Mouse (Mus musculus): ENCODE data around the gene Ly6c1. TPM values are rescaled to one million over a fixed set of nuclear protein-coding genes. Genes with fewer than 3 reads are reported as not detected.

The Ly6c1 gene
- 1 to 10 TPM; 2.2 to 2.5 TPM for total RNA-seq (2023)

DNA sequence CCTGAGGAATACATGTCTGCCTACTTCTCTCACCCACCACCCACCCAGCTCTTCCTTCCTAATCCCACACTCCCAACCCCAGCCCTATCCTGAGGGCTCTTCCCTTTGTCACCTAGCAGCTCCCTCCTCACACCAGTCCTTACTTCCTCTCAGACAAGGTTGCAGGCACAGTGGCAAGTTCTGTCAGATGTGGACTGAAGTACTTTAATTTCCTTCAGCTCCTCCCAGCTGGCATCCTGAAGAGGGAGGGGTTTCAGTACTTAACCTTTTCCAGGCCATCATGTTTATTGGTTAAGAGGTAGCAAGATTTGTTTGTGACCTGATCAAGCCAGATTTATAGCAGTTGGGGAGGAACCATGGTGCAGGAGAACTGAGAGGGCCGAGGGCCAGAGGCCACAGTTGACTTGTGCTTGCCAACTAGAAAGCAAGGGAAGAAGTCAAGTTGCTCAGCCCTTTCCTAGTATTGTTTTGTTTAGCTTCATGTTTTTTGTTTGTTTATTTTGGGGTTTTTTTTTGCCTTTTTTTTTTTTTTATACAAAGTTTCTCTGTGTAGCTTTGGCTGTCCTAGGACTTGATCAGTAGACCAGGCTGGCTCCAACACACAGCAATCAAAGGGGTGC lies at the start of gene Ly6c1:
Gene Ly6c1, minus strand, starts transcription at position 189 of the 620 bp plus-strand sequence.

Other genes starting within 250 kb of the Ly6c1 start
- not detected for gene Gml2, start 229.8 kb downstream of the Ly6c1 start, total RNA-seq (2023)
- 1 to 10 TPM; 4.6 TPM for gene 2010109I03Rik, start 151.8 kb downstream of the Ly6c1 start, total RNA-seq (2023)
- gene Ly6i, start 65.4 kb downstream of the Ly6c1 start, total RNA-seq (2023) = 100 to 1,000 TPM in 1 of 2 experiments, 10 to 100 TPM in 1; 92.3 to 130 TPM
- 1 to 10 TPM; 1.5 to 3.2 TPM for gene Ly6a, start 50.8 kb downstream of the Ly6c1 start, total RNA-seq (2023)
- 100 to 1,000 TPM; 206 to 381 TPM for gene Ly6c2, start 63.1 kb upstream of the Ly6c1 start, total RNA-seq (2023)
- gene Ly6g, start 106.4 kb upstream of the Ly6c1 start, total RNA-seq (2023) = not detected
- gene BC025446, start 167.5 kb upstream of the Ly6c1 start, total RNA-seq (2023) = not detected
- not detected for gene Ly6f, start 219.6 kb upstream of the Ly6c1 start, total RNA-seq (2023)

All from monocyte, adult 59 days (primary cell).